ENCODE assay signal across 8 mouse cellular contexts in genomic region chr5:108312224-108313064, GRCm38 (mm10). TPM values are rescaled to one million over a fixed set of nuclear protein-coding genes. Genes with fewer than 3 reads are reported as not detected.
DNase-seq lines count a peak whose midpoint lies in the region; ATAC-seq and TF ChIP-seq lines count a peak whose summit lies in the region.

TSS of gene Pigg (plus strand) at chr5:108312609.

- under 1% methylated on average over 57 of the region's 57 CpGs for WGBS in forebrain, embryonic 10.5 days
- WGBS in heart, embryonic 15.5 days: under 1% methylated on average over 55 of the region's 57 CpGs
- WGBS in liver, embryonic 14.5 days (ENCODE audit: insufficient replicate concordance): under 1% methylated on average over 57 of the region's 57 CpGs
- WGBS in neural tube, embryonic 11.5 days: under 1% methylated on average over 57 of the region's 57 CpGs
- WGBS in stomach, postnatal 0 days: under 1% methylated on average over 55 of the region's 57 CpGs

- TF ChIP-seq EP300 in liver, embryonic 14.5 days (IDR thresholded peaks at IDR 0.05; ENCODE audit: low read depth): no peak
- TF ChIP-seq EP300 in stomach, postnatal 0 days (optimal IDR thresholded peaks at IDR 0.05): no peak

- peaks cover 2% of the 10 kb centered on the region for H3K36me3 ChIP-seq in forebrain, embryonic 10.5 days (replicated peaks)
- H3K36me3 ChIP-seq in heart, embryonic 15.5 days: peaks cover 2% of the 10 kb centered on the region; the same call in 1 of the 2 replicates
- no peaks in the 10 kb centered on the region for H3K36me3 ChIP-seq in liver, embryonic 14.5 days (replicated peaks; ENCODE audit: control insufficient read depth, insufficient read depth, low read depth)
- no peaks in the 10 kb centered on the region for H3K36me3 ChIP-seq in neural tube, embryonic 11.5 days (ENCODE audit: control insufficient read depth, insufficient read depth, low read length)
- no peaks in the 10 kb centered on the region for H3K36me3 ChIP-seq in stomach, postnatal 0 days (ENCODE audit: control insufficient read depth, insufficient read depth, low read length)

- H3K27me3 ChIP-seq in forebrain, embryonic 10.5 days (ENCODE audit: poor library complexity, severe bottlenecking): no peaks in the 10 kb centered on the region
- no peaks in the 10 kb centered on the region for H3K27me3 ChIP-seq in heart, embryonic 15.5 days
- no peaks in the 10 kb centered on the region for H3K27me3 ChIP-seq in liver, embryonic 14.5 days (ENCODE audit: control insufficient read depth, insufficient read depth, low read length)
- H3K27me3 ChIP-seq in neural tube, embryonic 11.5 days (ENCODE audit: control insufficient read depth, insufficient read depth, low read length): no peaks in the 10 kb centered on the region
- H3K27me3 ChIP-seq in stomach, postnatal 0 days (ENCODE audit: control insufficient read depth, insufficient read depth, low read length): no peaks in the 10 kb centered on the region

- H3K4me3 ChIP-seq in forebrain, embryonic 10.5 days: peak within 1 kb of the TSS; percentile 88
- peak within 1 kb of the TSS; percentile 94 for H3K4me3 ChIP-seq in heart, embryonic 15.5 days
- peak within 1 kb of the TSS; percentile 70 to 92 for H3K4me3 ChIP-seq in liver, embryonic 14.5 days (ENCODE audit: insufficient read depth in 1 of 2, low read depth in 2 of 2, low read length in 2 of 2)
- H3K4me3 ChIP-seq in neural tube, embryonic 11.5 days (ENCODE audit: low read depth, low read length): peak within 1 kb of the TSS; percentile 71
- H3K4me3 ChIP-seq in stomach, postnatal 0 days (ENCODE audit: low read depth, low read length): peak within 1 kb of the TSS; percentile 75

- H3K4me2 ChIP-seq in heart, embryonic 15.5 days: peak within 1 kb of the TSS; percentile 80
- peak within 1 kb of the TSS; percentile 76 for H3K4me2 ChIP-seq in liver, embryonic 14.5 days (ENCODE audit: low read depth)
- peak within 1 kb of the TSS; percentile 78 for H3K4me2 ChIP-seq in neural tube, embryonic 11.5 days (ENCODE audit: low read depth)
- peak within 1 kb of the TSS; percentile 85 for H3K4me2 ChIP-seq in stomach, postnatal 0 days (replicated peaks; ENCODE audit: low read depth)

- H3K9me3 ChIP-seq in forebrain, embryonic 10.5 days: no peaks in the 10 kb centered on the region
- H3K9me3 ChIP-seq in heart, embryonic 15.5 days (replicated peaks): no peaks in the 10 kb centered on the region
- no peaks in the 10 kb centered on the region for H3K9me3 ChIP-seq in liver, embryonic 14.5 days (ENCODE audit: control insufficient read depth, low read length)
- no peaks in the 10 kb centered on the region for H3K9me3 ChIP-seq in neural tube, embryonic 11.5 days (ENCODE audit: control insufficient read depth, low read length)
- no peaks in the 10 kb centered on the region for H3K9me3 ChIP-seq in stomach, postnatal 0 days (ENCODE audit: control insufficient read depth, low read length)

- peak; percentile 19; the same call in 1 of the 2 replicates for TF ChIP-seq CTCF in liver, embryonic 14.5 days (IDR thresholded peaks at IDR 0.05; ENCODE audit: low read depth)
- TF ChIP-seq CTCF in stomach, postnatal 0 days (IDR thresholded peaks at IDR 0.05; ENCODE audit: low read depth): peak; percentile 34

- peak within 1 kb of the TSS; percentile 90 for H3K9ac ChIP-seq in heart, embryonic 15.5 days
- H3K9ac ChIP-seq in liver, embryonic 14.5 days (replicated peaks): peak within 1 kb of the TSS; percentile 86
- H3K9ac ChIP-seq in neural tube, embryonic 11.5 days (ENCODE audit: low read length): peak within 1 kb of the TSS; percentile 76
- peak within 1 kb of the TSS; percentile 90 for H3K9ac ChIP-seq in stomach, postnatal 0 days (ENCODE audit: low read length)

- peak; percentile 74 for DNase-seq in c-Kit-negative CD71-positive TER-119-positive erythroid progenitor cells, embryonic 14.5 days (ENCODE audit: low read depth, low spot score)
- DNase-seq in forebrain, embryonic 10.5 days (ENCODE audit: extremely low spot score, low spot score): peak; percentile 93
- peak; percentile 89 to 96 for DNase-seq in kidney, postnatal 25 days
- DNase-seq in liver, embryonic 14.5 days (ENCODE audit: low read depth in 3 of 3, low spot score in 3 of 3): peak; percentile 78 to 83 (median 80)
- DNase-seq in neural tube, embryonic 11.5 days (ENCODE audit: low spot score): peak; percentile 91
- peak; percentile 96 for DNase-seq in stomach, postnatal 0 days (ENCODE audit: low spot score)

- peak within 1 kb of the TSS; percentile 93 for H3K27ac ChIP-seq in forebrain, embryonic 10.5 days
- H3K27ac ChIP-seq in heart, embryonic 15.5 days: peak within 1 kb of the TSS; percentile 84
- H3K27ac ChIP-seq in liver, embryonic 14.5 days: peak within 1 kb of the TSS; percentile 45
- peak within 1 kb of the TSS; percentile 7 for H3K27ac ChIP-seq in neural tube, embryonic 11.5 days (ENCODE audit: low read depth, low read length)
- peak within 1 kb of the TSS; percentile 91 for H3K27ac ChIP-seq in stomach, postnatal 0 days (replicated peaks)

- peak; percentile 96 for ATAC-seq in CD4-positive, CD25-positive, alpha-beta regulatory T cell, adult 4 months
- peak; percentile 97 for ATAC-seq in heart, embryonic 15.5 days (replicated peaks; ENCODE audit: insufficient number of reproducible peaks, insufficient read depth, low FRiP score, low read depth)
- ATAC-seq in liver, embryonic 14.5 days (ENCODE audit: insufficient read depth): peak; percentile 99
- ATAC-seq in neural tube, embryonic 11.5 days (ENCODE audit: insufficient read depth, low FRiP score, low TSS enrichment): peak; percentile 97
- peak; percentile 99 for ATAC-seq in stomach, postnatal 0 days (ENCODE audit: low FRiP score, low TSS enrichment)

- H3K4me1 ChIP-seq in forebrain, embryonic 10.5 days: peaks cover 17% of the 10 kb centered on the region
- peaks cover 9% of the 10 kb centered on the region for H3K4me1 ChIP-seq in heart, embryonic 15.5 days (replicated peaks)
- peaks cover 4 to 6% of the 10 kb centered on the region in 2 experiments; a peak in 3 of 4 replicates for H3K4me1 ChIP-seq in liver, embryonic 14.5 days (replicated peaks; ENCODE audit: control insufficient read depth in 2 of 2, insufficient read depth in 2 of 2, low read length in 1 of 2)
- H3K4me1 ChIP-seq in neural tube, embryonic 11.5 days (ENCODE audit: control insufficient read depth, insufficient read depth, low read length): peaks cover 4% of the 10 kb centered on the region; the same call in 1 of the 2 replicates
- no peaks in the 10 kb centered on the region for H3K4me1 ChIP-seq in stomach, postnatal 0 days (replicated peaks; ENCODE audit: control insufficient read depth, insufficient read depth)

RNA-seq across cellular contexts. Expression of gene Pigg, which starts in this region (rescaled TPM):
- 1 to 10 TPM; 2.7 to 5.7 TPM for polyA plus RNA-seq in CD4-positive, CD25-positive, alpha-beta regulatory T cell, adult 4 months (2017; shearing (Covaris generic))
- polyA plus RNA-seq in forebrain, embryonic 10.5 days (2016; fragmentation: Nextera tagmentation; extraction: Ambion mirVana): 7.9 and 8.9 TPM in 2 replicates
- 5.3 and 5.7 TPM in 2 replicates for polyA plus RNA-seq in heart, embryonic 15.5 days (2015; fragmentation: Nextera tagmentation; extraction: Ambion mirVana)
- 2.3 and 2.6 TPM in 2 replicates for polyA plus RNA-seq in liver, embryonic 14.5 days (2012; rRNA removed)
- polyA plus RNA-seq in liver, embryonic 14.5 days (2014; fragmentation: Nextera tagmentation; extraction: Ambion mirVana): 1.1 and 1.2 TPM in 2 replicates
- polyA plus RNA-seq in neural tube, embryonic 11.5 days (2014; fragmentation: Nextera tagmentation; extraction: Ambion mirVana): 2.5 and 3.6 TPM in 2 replicates
- polyA plus RNA-seq in stomach, postnatal 0 days (2015; fragmentation: Nextera tagmentation; extraction: Ambion mirVana): 3.7 and 4.2 TPM in 2 replicates

Comparison
In these comparisons a context has a peak if more than half of its experiments do, and no peak if none do; other contexts are left out.
1. Peak in every context shown above with its lines: DNase-seq, ATAC-seq, H3K4me3 ChIP-seq and H3K27ac ChIP-seq.
2. H3K27ac ChIP-seq: peak in every context shown above with its lines; median percentile 93 in forebrain, embryonic 10.5 days; 91 in stomach, postnatal 0 days; 84 in heart, embryonic 15.5 days; 45 in liver, embryonic 14.5 days; 7 in neural tube, embryonic 11.5 days.